In genomic region chr1:40815071-40815845, GRCm38 (mm10) we compare ENCODE assay signal across 12 mouse cellular contexts. TPM values are rescaled to one million over a fixed set of nuclear protein-coding genes. Genes with fewer than 3 reads are reported as not detected.
DNase-seq lines count a peak whose midpoint lies in the region; ATAC-seq and TF ChIP-seq lines count a peak whose summit lies in the region.
"Had no signal": no experiment of that assay in that cellular context is flagged by ENCODE, and none has a peak within 500 bp of the region (broad histone marks: within the 10 kb centered on the region; RNA-seq: fewer than 3 reads in every experiment).

No protein-coding gene starts in this region.

- H3K4me1 ChIP-seq in heart, embryonic 10.5 days = no peaks in the 10 kb centered on the region
- peaks cover 19% of the 10 kb centered on the region for H3K4me1 ChIP-seq in brown adipose tissue, adult 24 weeks (ENCODE audit: control insufficient read depth, insufficient read depth, insufficient read length, low read length)
- no peaks in the 10 kb centered on the region for H3K4me1 ChIP-seq in intestine, embryonic 16.5 days (ENCODE audit: control insufficient read depth, insufficient read depth, low read length)
- H3K4me1 ChIP-seq in limb, embryonic 12.5 days (replicated peaks) = peaks cover 11% of the 10 kb centered on the region
- no peaks in the 10 kb centered on the region for H3K4me1 ChIP-seq in stomach, postnatal 0 days (replicated peaks; ENCODE audit: control insufficient read depth, insufficient read depth)
- no peaks in the 10 kb centered on the region for H3K4me1 ChIP-seq in hindbrain, embryonic 13.5 days (replicated peaks)

- H3K9ac ChIP-seq in intestine, embryonic 16.5 days (ENCODE audit: low read depth, low read length) = no peak overlapping the region
- no peak overlapping the region for H3K9ac ChIP-seq in limb, embryonic 12.5 days (replicated peaks)
- no peak overlapping the region for H3K9ac ChIP-seq in stomach, postnatal 0 days (ENCODE audit: low read length)
- no peak overlapping the region for H3K9ac ChIP-seq in hindbrain, embryonic 13.5 days
- H3K9ac ChIP-seq: liver, embryonic 14.5 days had no signal

- WGBS in heart, embryonic 10.5 days = 62% methylated on average over 16 of the region's 16 CpGs
- WGBS in intestine, embryonic 16.5 days = 58% methylated on average over 16 of the region's 16 CpGs
- 43% methylated on average over 16 of the region's 16 CpGs for WGBS in limb, embryonic 12.5 days
- WGBS in stomach, postnatal 0 days = 59% methylated on average over 16 of the region's 16 CpGs
- WGBS in hindbrain, embryonic 13.5 days = 69% methylated on average over 16 of the region's 16 CpGs

- DNase-seq in heart, adult 18-20 months = peak; percentile 35 to 64
- DNase-seq in heart, embryonic 10.5 days (ENCODE audit: low spot score) = no peak
- DNase-seq in stomach, postnatal 0 days (ENCODE audit: low spot score) = no peak
- DNase-seq in right cerebral cortex, postnatal 10 days (ENCODE audit: low spot score in 2 of 2) = no peak
- DNase-seq: cerebellum, adult 9-10 months; right cerebral cortex, adult 18-20 months had no signal

- ATAC-seq in intestine, embryonic 16.5 days = no peak
- no peak for ATAC-seq in limb, embryonic 12.5 days (ENCODE audit: insufficient number of reproducible peaks, insufficient read depth, low FRiP score, low TSS enrichment, low read depth)
- ATAC-seq in stomach, postnatal 0 days (ENCODE audit: low FRiP score, low TSS enrichment) = no peak
- ATAC-seq in hindbrain, embryonic 13.5 days (ENCODE audit: low FRiP score) = no peak

- no peaks in the 10 kb centered on the region for H3K27me3 ChIP-seq in heart, embryonic 10.5 days (ENCODE audit: insufficient read depth, poor library complexity, severe bottlenecking)
- H3K27me3 ChIP-seq in intestine, embryonic 16.5 days (replicated peaks; ENCODE audit: control insufficient read depth, insufficient read depth, low read length) = no peaks in the 10 kb centered on the region
- H3K27me3 ChIP-seq in limb, embryonic 12.5 days = no peaks in the 10 kb centered on the region
- no peaks in the 10 kb centered on the region for H3K27me3 ChIP-seq in stomach, postnatal 0 days (ENCODE audit: control insufficient read depth, insufficient read depth, low read length)
- H3K27me3 ChIP-seq in hindbrain, embryonic 13.5 days = no peaks in the 10 kb centered on the region

- H3K36me3 ChIP-seq in heart, embryonic 10.5 days = no peaks in the 10 kb centered on the region
- no peaks in the 10 kb centered on the region for H3K36me3 ChIP-seq in intestine, embryonic 16.5 days (ENCODE audit: control insufficient read depth, insufficient read depth, low read length)
- H3K36me3 ChIP-seq in limb, embryonic 12.5 days = no peaks in the 10 kb centered on the region
- no peaks in the 10 kb centered on the region for H3K36me3 ChIP-seq in stomach, postnatal 0 days (ENCODE audit: control insufficient read depth, insufficient read depth, low read length)
- no peaks in the 10 kb centered on the region for H3K36me3 ChIP-seq in hindbrain, embryonic 13.5 days

- no peaks in the 10 kb centered on the region for H3K9me3 ChIP-seq in heart, embryonic 10.5 days
- H3K9me3 ChIP-seq in intestine, embryonic 16.5 days (ENCODE audit: control insufficient read depth, low read length) = no peaks in the 10 kb centered on the region
- H3K9me3 ChIP-seq in limb, embryonic 12.5 days = no peaks in the 10 kb centered on the region
- no peaks in the 10 kb centered on the region for H3K9me3 ChIP-seq in stomach, postnatal 0 days (ENCODE audit: control insufficient read depth, low read length)
- no peaks in the 10 kb centered on the region for H3K9me3 ChIP-seq in hindbrain, embryonic 13.5 days

- no peak for TF ChIP-seq CTCF in stomach, postnatal 0 days (IDR thresholded peaks at IDR 0.05; ENCODE audit: low read depth)

- no peak overlapping the region for H3K4me3 ChIP-seq in heart, embryonic 10.5 days
- peak overlapping the region; percentile 20; the same call in 1 of the 2 replicates for H3K4me3 ChIP-seq in brown adipose tissue, adult 24 weeks (ENCODE audit: insufficient read depth, low read depth, low read length)
- no peak overlapping the region for H3K4me3 ChIP-seq in intestine, embryonic 16.5 days (ENCODE audit: low read length)
- H3K4me3 ChIP-seq in limb, embryonic 12.5 days (replicated peaks) = peak overlapping the region; percentile 23
- H3K4me3 ChIP-seq in stomach, postnatal 0 days (ENCODE audit: low read depth, low read length) = no peak overlapping the region
- no peak overlapping the region for H3K4me3 ChIP-seq in hindbrain, embryonic 13.5 days
- H3K4me3 ChIP-seq: layer of hippocampus, adult 2 months had no signal

- TF ChIP-seq EP300 in stomach, postnatal 0 days (optimal IDR thresholded peaks at IDR 0.05) = no peak

- H3K4me2 ChIP-seq in intestine, embryonic 16.5 days (ENCODE audit: low read depth, low read length) = 0 out of 2 replicates have a peak overlapping the region, but pooled peaks have one; percentile 9
- peak overlapping the region; percentile 46 for H3K4me2 ChIP-seq in limb, embryonic 12.5 days
- no peak overlapping the region for H3K4me2 ChIP-seq in stomach, postnatal 0 days (replicated peaks; ENCODE audit: low read depth)
- H3K4me2 ChIP-seq in hindbrain, embryonic 13.5 days = no peak overlapping the region

- H3K27ac ChIP-seq in heart, embryonic 10.5 days = no peak overlapping the region
- H3K27ac ChIP-seq in brown adipose tissue, adult 24 weeks (replicated peaks; ENCODE audit: low read depth, low read length) = peak overlapping the region; percentile 80
- no peak overlapping the region for H3K27ac ChIP-seq in intestine, embryonic 16.5 days (ENCODE audit: low read length)
- 0 out of 2 replicates have a peak overlapping the region, but pooled peaks have one; percentile 17 for H3K27ac ChIP-seq in limb, embryonic 12.5 days
- H3K27ac ChIP-seq in stomach, postnatal 0 days (replicated peaks) = no peak overlapping the region
- no peak overlapping the region for H3K27ac ChIP-seq in hindbrain, embryonic 13.5 days
- H3K27ac ChIP-seq: layer of hippocampus, adult 2 months; liver, embryonic 14.5 days had no signal

RNA-seq across cellular contexts. Expression of gene Tmem182, which starts 9.9 kb away (rescaled TPM):
- total RNA-seq in heart, adult 18-20 months (2021) = 100 to 1,000 TPM; 147 to 160 TPM
- polyA plus RNA-seq in heart, embryonic 10.5 days (2016; fragmentation: Nextera tagmentation; extraction: Ambion mirVana) = 5.1 and 12.1 TPM in 2 replicates
- 29.8 and 37.4 TPM in 2 replicates for polyA plus RNA-seq in brown adipose tissue, adult 24 weeks (2012; ENCODE audit: insufficient read depth, insufficient read length, missing spikeins)
- polyA plus RNA-seq in intestine, embryonic 16.5 days (2015; fragmentation: Nextera tagmentation; extraction: Ambion mirVana) = 0.22 and 0.43 TPM in 2 replicates
- 0.43 and 0.47 TPM in 2 replicates for polyA plus RNA-seq in limb, embryonic 12.5 days (2016; fragmentation: Nextera tagmentation; extraction: Ambion mirVana)
- polyA plus RNA-seq in stomach, postnatal 0 days (2015; fragmentation: Nextera tagmentation; extraction: Ambion mirVana) = 0.17 and 0.23 TPM in 2 replicates
- polyA plus RNA-seq in hindbrain, embryonic 13.5 days (2015; fragmentation: Nextera tagmentation; extraction: Ambion mirVana) = 0.12 TPM in 2 replicates
- polyA plus RNA-seq: liver, embryonic 14.5 days had no signal

RNA-seq across cellular contexts. Expression of gene Mfsd9, which starts 24.8 kb away (rescaled TPM):
- total RNA-seq in heart, adult 18-20 months (2021) = under 1 TPM; 0.62 to 0.69 TPM
- 1.6 and 2.4 TPM in 2 replicates for polyA plus RNA-seq in heart, embryonic 10.5 days (2016; fragmentation: Nextera tagmentation; extraction: Ambion mirVana)
- 2.7 and 3.0 TPM in 2 replicates for polyA plus RNA-seq in brown adipose tissue, adult 24 weeks (2012; ENCODE audit: insufficient read depth, insufficient read length, missing spikeins)
- polyA plus RNA-seq in intestine, embryonic 16.5 days (2015; fragmentation: Nextera tagmentation; extraction: Ambion mirVana) = 5.9 and 6.8 TPM in 2 replicates
- 3.5 and 3.8 TPM in 2 replicates for polyA plus RNA-seq in limb, embryonic 12.5 days (2016; fragmentation: Nextera tagmentation; extraction: Ambion mirVana)
- 3.9 and 4.2 TPM in 2 replicates for polyA plus RNA-seq in stomach, postnatal 0 days (2015; fragmentation: Nextera tagmentation; extraction: Ambion mirVana)
- polyA plus RNA-seq in hindbrain, embryonic 13.5 days (2015; fragmentation: Nextera tagmentation; extraction: Ambion mirVana) = 5.3 and 5.6 TPM in 2 replicates

Comparison
In these comparisons a context has a peak if more than half of its experiments do, and no peak if none do; other contexts are left out.
1. DNase-seq: peak in heart, adult 18-20 months (2 of 2); none in heart, embryonic 10.5 days (single experiment), stomach, postnatal 0 days (single experiment) and right cerebral cortex, postnatal 10 days (0 of 2).
2. H3K27ac ChIP-seq: peak in brown adipose tissue, adult 24 weeks (single experiment) and limb, embryonic 12.5 days (single experiment); none in heart, embryonic 10.5 days (single experiment), intestine, embryonic 16.5 days (single experiment), stomach, postnatal 0 days (single experiment) and hindbrain, embryonic 13.5 days (single experiment).
3. H3K4me3 ChIP-seq: peak in brown adipose tissue, adult 24 weeks (single experiment) and limb, embryonic 12.5 days (single experiment); none in heart, embryonic 10.5 days (single experiment), intestine, embryonic 16.5 days (single experiment), stomach, postnatal 0 days (single experiment) and hindbrain, embryonic 13.5 days (single experiment).
4. H3K4me2 ChIP-seq: peak in intestine, embryonic 16.5 days (single experiment) and limb, embryonic 12.5 days (single experiment); none in stomach, postnatal 0 days (single experiment) and hindbrain, embryonic 13.5 days (single experiment).